Mouse (Mus musculus) MEL (cell line): ENCODE results near the gene Hsd17b12. TPM values are rescaled to one million over a fixed set of nuclear protein-coding genes. Genes with fewer than 3 reads are reported as not detected.
A peak's percentile ranks its signal among the peaks of the same experiment; 100 is the strongest.

Source experiments
- DNase-seq: peaks from one replicate; pipeline ENCODE4 v3.0.0; 2011; ENCODE audit warnings: low read depth, low spot score
- H3K27ac ChIP-seq: 2 replicates; pipeline ENCODE4 v1.5.1; 2012; ENCODE audit warnings: low read depth, mild to moderate bottlenecking, control low read depth, low read length, moderate library complexity; ENCODE audit not compliant: control insufficient read depth
- H3K27me3 ChIP-seq, 2 experiments: fragments of 150-350 bp in 1 of 2; sonication (generic) in 1 of 2; 2 replicates each; pipeline ENCODE4 v1.6.1; 2012; ENCODE audit warnings: low read length in 2 of 2, mild to moderate bottlenecking in 2 of 2, improper control_type of control experiment in 1 of 2, moderate library complexity in 1 of 2; ENCODE audit not compliant: insufficient read depth in 2 of 2, control insufficient read depth in 1 of 2
- H3K36me3 ChIP-seq, 2 experiments: 2 replicates each; pipeline ENCODE4 v1.6.1; 2012 to 2014; ENCODE audit warnings: low read length in 2 of 2, improper control_type of control experiment in 1 of 2, inconsistent platforms in 1 of 2, mild to moderate bottlenecking in 1 of 2; ENCODE audit not compliant: insufficient read depth in 2 of 2, control insufficient read depth in 1 of 2
- H3K4me1 ChIP-seq, 2 experiments: fragments of 150-350 bp in 1 of 2; sonication (generic) in 1 of 2; 2 replicates each; pipeline ENCODE4 v1.6.1; 2012; ENCODE audit warnings: low read length in 2 of 2, improper control_type of control experiment in 1 of 2, mild to moderate bottlenecking in 1 of 2; ENCODE audit not compliant: insufficient read depth in 2 of 2, control insufficient read depth in 1 of 2
- H3K4me3 ChIP-seq, 2 experiments: fragments of 150-350 bp in 1 of 2; sonication (generic) in 1 of 2; 2 replicates each; pipeline ENCODE4 v1.5.1; 2012; ENCODE audit warnings: low read depth in 2 of 2, low read length in 2 of 2, mild to moderate bottlenecking in 2 of 2, moderate library complexity in 2 of 2, control low read depth in 1 of 2, improper control_type of control experiment in 1 of 2; ENCODE audit not compliant: control insufficient read depth in 1 of 2, insufficient read depth in 1 of 2
- H3K79me2 ChIP-seq: 2 replicates; pipeline ENCODE4 v1.6.1; 2012; ENCODE audit warnings: mild to moderate bottlenecking, low read length, moderate library complexity; ENCODE audit not compliant: control insufficient read depth, poor library complexity, insufficient read depth
- H3K9ac ChIP-seq: 2 replicates; pipeline ENCODE4 v1.6.1; 2012; ENCODE audit warnings: low read depth, mild to moderate bottlenecking, control low read depth, low read length, moderate library complexity; ENCODE audit not compliant: control insufficient read depth, poor library complexity, severe bottlenecking
- H3K9me3 ChIP-seq: fragments of 150-350 bp; sonication (generic); replicated peaks from 2 replicates; pipeline ENCODE4 v1.6.1; 2012; ENCODE audit warnings: mild to moderate bottlenecking, low read length, improper control_type of control experiment, moderate library complexity; ENCODE audit not compliant: insufficient read depth
- BHLHE40 ChIP-seq: IDR thresholded peaks from 2 replicates; pipeline ENCODE4 v1.6.1; 2012; ENCODE audit warnings: low read depth, mild to moderate bottlenecking, inconsistent platforms, low read length, improper control_type of control experiment, borderline replicate concordance
- CTCF ChIP-seq, 3 experiments: IDR thresholded peaks in 2 of 3; conservative IDR thresholded peaks in 1 of 3; 2 replicates each; pipeline ENCODE4 v1.5.1; 2011 to 2012; ENCODE audit warnings: low read length in 3 of 3, low read depth in 2 of 3, mild to moderate bottlenecking in 2 of 3, improper control_type of control experiment in 1 of 3, inconsistent platforms in 1 of 3, mixed read lengths in 1 of 3, moderate library complexity in 1 of 3; ENCODE audit not compliant: control insufficient read depth in 1 of 3, insufficient read depth in 1 of 3, poor library complexity in 1 of 3, severe bottlenecking in 1 of 3
- E2F4 ChIP-seq: IDR thresholded peaks from 2 replicates; pipeline ENCODE4 v1.6.1; 2011; ENCODE audit warnings: low read depth, low read length, improper control_type of control experiment, borderline replicate concordance
- ELF1 ChIP-seq: IDR thresholded peaks from 2 replicates; pipeline ENCODE4 v1.6.1; 2014; ENCODE audit warnings: low read depth, mild to moderate bottlenecking, inconsistent platforms, low read length, improper control_type of control experiment, moderate library complexity
- EP300 ChIP-seq, 2 experiments: IDR thresholded peaks; 2 replicates each; pipeline ENCODE4 v1.6.1; 2011; ENCODE audit warnings: improper control_type of control experiment in 2 of 2, low read length in 2 of 2, low read depth in 1 of 2, mild to moderate bottlenecking in 1 of 2
- GABPA ChIP-seq: IDR thresholded peaks from 2 replicates; pipeline ENCODE4 v1.6.1; 2012; ENCODE audit warnings: low read depth, mild to moderate bottlenecking, inconsistent platforms, low read length, improper control_type of control experiment, moderate library complexity
- HCFC1 ChIP-seq: IDR thresholded peaks from 2 replicates; pipeline ENCODE4 v1.6.1; 2012; ENCODE audit warnings: low read depth, mild to moderate bottlenecking, inconsistent platforms, low read length, improper control_type of control experiment, moderate library complexity
- JUND ChIP-seq: IDR thresholded peaks from 2 replicates; pipeline ENCODE4 v1.6.1; 2011; ENCODE audit warnings: low read depth, mild to moderate bottlenecking, improper control_type of control experiment, low read length
- KAT2A ChIP-seq: conservative IDR thresholded peaks from 2 replicates; pipeline ENCODE4 v1.6.1; 2012; ENCODE audit warnings: low read depth, low read length, improper control_type of control experiment, inconsistent platforms
- MAFK ChIP-seq: IDR thresholded peaks from 2 replicates; pipeline ENCODE4 v1.6.1; 2011; ENCODE audit warnings: low read depth, mild to moderate bottlenecking, low read length, improper control_type of control experiment, borderline replicate concordance
- MEF2A ChIP-seq: IDR thresholded peaks from 2 replicates; pipeline ENCODE4 v1.6.1; 2014; ENCODE audit warnings: low read depth, mild to moderate bottlenecking, inconsistent platforms, low read length, improper control_type of control experiment; ENCODE audit not compliant: poor library complexity, insufficient replicate concordance, severe bottlenecking; ENCODE audit errors: extremely low read depth
- MXI1 ChIP-seq: IDR thresholded peaks from 2 replicates; pipeline ENCODE4 v1.6.1; 2011; ENCODE audit warnings: mild to moderate bottlenecking, low read depth, low read length, improper control_type of control experiment
- MYC ChIP-seq: IDR thresholded peaks from 2 replicates; pipeline ENCODE4 v1.6.1; 2011; ENCODE audit warnings: low read depth, mild to moderate bottlenecking, low read length, improper control_type of control experiment, moderate library complexity
- RAD21 ChIP-seq: IDR thresholded peaks from 2 replicates; pipeline ENCODE4 v1.6.1; 2011; ENCODE audit warnings: mild to moderate bottlenecking, low read depth, low read length, improper control_type of control experiment
- SMC3 ChIP-seq: IDR thresholded peaks from 2 replicates; pipeline ENCODE4 v1.6.1; 2011; ENCODE audit warnings: low read depth, low read length, improper control_type of control experiment
- TAL1 ChIP-seq: IDR thresholded peaks from 2 replicates; pipeline ENCODE4 v1.6.1; 2012; ENCODE audit warnings: mild to moderate bottlenecking, inconsistent platforms, low read length, moderate library complexity, mixed read lengths
- TCF12 ChIP-seq: IDR thresholded peaks from 2 replicates; pipeline ENCODE4 v1.6.1; 2014; ENCODE audit warnings: low read depth, mild to moderate bottlenecking, inconsistent platforms, low read length, improper control_type of control experiment, moderate library complexity
- UBTF ChIP-seq: IDR thresholded peaks from 2 replicates; pipeline ENCODE4 v1.6.1; 2012; ENCODE audit warnings: low read depth, mild to moderate bottlenecking, inconsistent platforms, low read length, improper control_type of control experiment, moderate library complexity, borderline replicate concordance; ENCODE audit not compliant: insufficient read depth
- ZC3H11A ChIP-seq: IDR thresholded peaks from 2 replicates; pipeline ENCODE4 v1.6.1; 2012; ENCODE audit warnings: low read depth, mild to moderate bottlenecking, inconsistent platforms, low read length, improper control_type of control experiment
- ZKSCAN1 ChIP-seq: IDR thresholded peaks from 2 replicates; pipeline ENCODE4 v1.6.1; 2012; ENCODE audit warnings: low read depth, mild to moderate bottlenecking, inconsistent platforms, low read length, improper control_type of control experiment, moderate library complexity
- polyA plus RNA-seq, 2 experiments: library from polyadenylated mRNA; stranded (reverse) in 1 of 2; unstranded in 1 of 2; fragments of >175 nt in 1 of 2; fragments of >200 nt in 1 of 2; gene quantifications; 2 replicates each; pipeline versions ENCODE4 v1.2.1 to v1.2.4; 2012; ENCODE audit warnings: low replicate concordance in 2 of 2, low read depth in 1 of 2; ENCODE audit not compliant: insufficient read length in 2 of 2, insufficient read depth in 1 of 2, missing spikeins in 1 of 2
- total RNA-seq: library from RNA; depleted of rRNA; stranded (reverse); fragments of 300-350 nt; gene quantifications from 2 replicates; pipeline ENCODE4 v1.2.3, GENCODE M21; 2012

The Hsd17b12 gene
- total and polyA plus RNA-seq, 3 experiments, result 83.5 to 148 (median 94.6) TPM

DNA sequence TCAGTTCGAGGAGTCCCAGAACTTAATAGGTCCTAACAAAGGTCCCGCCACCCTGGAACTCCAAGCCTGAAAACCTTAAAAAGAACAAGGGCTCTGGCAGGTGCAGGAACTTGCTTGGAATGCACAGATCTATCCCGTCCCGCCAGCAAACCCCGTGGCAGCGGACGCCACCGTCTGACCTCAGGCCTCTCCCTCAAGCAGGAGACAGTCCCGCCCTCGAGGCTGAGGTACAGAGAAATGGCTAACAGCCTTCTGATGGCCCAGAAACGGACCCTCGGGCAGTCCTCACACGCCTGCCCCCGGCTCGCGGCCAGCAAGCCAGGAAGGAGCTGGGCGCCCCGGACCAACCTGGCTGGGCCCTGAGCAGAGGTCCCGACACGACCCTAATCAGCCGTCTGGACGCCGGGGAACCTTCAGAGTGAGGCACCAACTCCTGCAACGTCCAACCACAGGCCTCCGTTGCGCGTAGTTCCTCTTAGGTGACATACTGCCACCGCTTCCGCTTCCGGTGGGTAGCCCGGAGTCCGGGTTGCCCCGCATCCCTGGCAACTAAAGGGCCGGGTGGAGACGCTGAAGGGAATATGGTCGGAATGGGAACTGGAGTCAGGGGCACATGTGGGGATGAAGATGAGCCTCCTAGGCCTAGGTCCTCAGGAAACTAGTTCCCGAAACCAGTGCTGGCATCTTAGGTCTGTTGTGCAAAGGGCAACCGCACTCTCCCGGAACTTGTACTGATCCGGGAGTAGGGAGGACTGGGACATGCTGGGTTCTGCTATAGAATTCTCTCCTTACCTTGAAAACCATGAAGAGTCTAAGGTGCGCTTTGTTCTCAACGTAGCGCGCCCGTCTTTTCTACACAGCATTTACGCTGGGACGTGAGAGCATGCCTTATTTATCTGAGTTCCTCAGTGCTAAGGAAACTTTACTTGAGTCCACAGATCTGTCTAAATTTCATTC, 147.2 kb downstream of the Hsd17b12 start, which contains the start of gene Alkbh3:
Gene Alkbh3 (minus strand): TSS at position 473 of the 957 bp plus-strand sequence.
- Histone ChIP-seq H3K9me3 (no peaks in the 10 kb centered on the region), H3K79me2 (no peaks in the 10 kb centered on the region), H3K27me3 (peaks cover 0 to 2% of the 10 kb centered on the region in 2 experiments; a peak in 2 of 4 replicates), H3K36me3 (no peaks in the 10 kb centered on the region)
- TF ChIP-seq E2F4, result no peak
- no peak for TF ChIP-seq BHLHE40
- TF ChIP-seq ZC3H11A, result no peak
- no peak for TF ChIP-seq MXI1
- TF ChIP-seq MAFK, result no peak
- TF ChIP-seq, all 39 proteins: peak for 0
- DNase-seq, result no peak
- Histone ChIP-seq H3K4me1 (no peaks in the 10 kb centered on the region; a peak in 1 of 4 replicates), H3K9ac (no peak within 1 kb of the TSS), H3K4me3 (no peak within 1 kb of the TSS), H3K27ac (no peak within 1 kb of the TSS)

DNA sequence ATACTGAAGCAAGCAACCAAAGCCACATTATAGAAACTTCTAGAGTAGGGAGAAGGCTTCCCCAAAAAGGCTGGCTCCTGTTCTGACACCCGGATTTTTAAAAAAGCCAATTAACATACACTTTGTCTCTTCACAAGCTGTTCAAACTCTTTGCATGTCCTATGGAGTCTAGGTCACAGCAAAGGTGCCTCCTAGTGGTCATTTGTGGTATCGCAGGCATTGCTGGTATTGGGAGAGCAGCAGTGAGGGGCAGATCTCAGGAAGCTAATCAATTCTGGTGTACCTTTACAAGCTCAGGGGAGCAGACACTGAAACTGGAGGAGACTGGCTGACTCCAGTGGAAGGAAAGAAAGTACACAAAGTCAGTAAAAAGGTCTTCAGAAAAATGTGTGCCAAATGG, 155.4 kb downstream of the Hsd17b12 start:
- Histone ChIP-seq H3K9me3 (no peaks in the 10 kb centered on the region), H3K9ac (no peak overlapping the region), H3K4me3 (no peak overlapping the region), H3K36me3 (no peaks in the 10 kb centered on the region), H3K27me3 (peaks cover 7 to 11% of the 10 kb centered on the region in 2 experiments), H3K79me2 (no peaks in the 10 kb centered on the region), H3K4me1 (no peaks in the 10 kb centered on the region; a peak in 1 of 4 replicates), H3K27ac (no peak overlapping the region)
- peak; percentile 72 for DNase-seq
- TF ChIP-seq GABPA (no peak), CTCF (IDR thresholded peaks at IDR 0.05 in 2 of 3, conservative IDR thresholded peaks at IDR 0.05 in 1 of 3; ENCODE audit: control insufficient read depth in 1 of 3, insufficient read depth in 1 of 3, low read depth in 2 of 3, low read length in 3 of 3, poor library complexity in 1 of 3, severe bottlenecking in 1 of 3) (peak; percentile 78 to 98 (median 81)), MYC (no peak), EP300 (IDR thresholded peaks at IDR 0.05; ENCODE audit: low read depth in 1 of 2, low read length in 2 of 2) (no peak), HCFC1 (no peak), RAD21 (peak; percentile 62), TAL1 (no peak), KAT2A (no peak), UBTF (no peak), ELF1 (no peak), SMC3 (peak; percentile 76), ZKSCAN1 (no peak), JUND (no peak), MEF2A (no peak), E2F4 (no peak), MAFK (no peak), TCF12 (no peak)
